Mouse (Mus musculus) limb, embryonic 11.5 days (tissue): ENCODE measurements around the gene D630003M21Rik. TPM values are rescaled to one million over a fixed set of nuclear protein-coding genes. Genes with fewer than 3 reads are reported as not detected.

Source experiments
- ATAC-seq: fragments of 200-750 bp; cut with Nextera tagmentation; 2 replicates; pipeline ENCODE4 v1.8.0; 2017; ENCODE audit warnings: low read depth; ENCODE audit not compliant: insufficient number of reproducible peaks, low FRiP score, low TSS enrichment
- DNase-seq: peaks from one replicate; pipeline ENCODE4 v3.0.0-alpha.2; 2015; ENCODE audit warnings: low spot score
- H3K27ac ChIP-seq: fragments of 300-500 bp; sonication (generic); replicated peaks from 2 replicates; pipeline ENCODE4 v1.5.1; 2014; ENCODE audit warnings: low read depth, mild to moderate bottlenecking, low read length
- H3K27me3 ChIP-seq: fragments of 300-500 bp; sonication (generic); 2 replicates; pipeline ENCODE4 v1.6.1; 2014; ENCODE audit warnings: mild to moderate bottlenecking, low read length, mixed read lengths; ENCODE audit not compliant: control insufficient read depth, insufficient read depth
- H3K36me3 ChIP-seq: fragments of 300-500 bp; sonication (generic); 2 replicates; pipeline ENCODE4 v1.6.1; 2014; ENCODE audit warnings: mild to moderate bottlenecking, low read length, moderate library complexity, mixed read lengths; ENCODE audit not compliant: control insufficient read depth, insufficient read depth
- H3K4me1 ChIP-seq: fragments of 300-500 bp; sonication (generic); 2 replicates; pipeline ENCODE4 v1.6.1; 2014; ENCODE audit warnings: low read length, mixed read lengths; ENCODE audit not compliant: control insufficient read depth, insufficient read depth
- H3K4me2 ChIP-seq: fragments of 300-500 bp; sonication (generic); 2 replicates; pipeline ENCODE4 v1.6.1; 2014; ENCODE audit warnings: low read depth, mild to moderate bottlenecking, moderate library complexity; ENCODE audit not compliant: severe bottlenecking
- H3K4me3 ChIP-seq: fragments of 300-500 bp; sonication (generic); 2 replicates; pipeline ENCODE4 v1.5.1; 2014; ENCODE audit warnings: low read depth, low read length
- H3K9ac ChIP-seq: fragments of 300-500 bp; sonication (generic); 2 replicates; pipeline ENCODE4 v1.6.1; 2014; ENCODE audit warnings: mild to moderate bottlenecking, low read length
- H3K9me3 ChIP-seq: fragments of 300-500 bp; sonication (generic); 2 replicates; pipeline ENCODE4 v1.6.1; 2016; ENCODE audit warnings: low read length; ENCODE audit not compliant: control insufficient read depth
- WGBS: fragments of 180-500 bp; shearing (Covaris S2); extraction: QIAGEN DNeasy Blood & Tissue Kit; methylation state at CpG from one replicate; pipeline ENCODE4 v1.1.7; 2014; 5-methylcytosine and 5-hydroxymethylcytosine counted together
- polyA plus RNA-seq: library from polyadenylated mRNA; unstranded; fragments of >200 nt; fragmentation: Nextera tagmentation; extraction: Ambion mirVana; gene quantifications from 2 replicates; pipeline ENCODE4 v1.2.1, GENCODE M21; 2014

Gene D630003M21Rik
- polyA plus RNA-seq, 1 experiment from 2014 or later, result 3.2 TPM

- Histone ChIP-seq H3K4me1 (no peaks in the 10 kb centered on the region), H3K36me3 (no peaks in the 10 kb centered on the region), H3K9me3 (no peaks in the 10 kb centered on the region), H3K27ac (no peak overlapping the region), H3K4me3 (no peak overlapping the region), H3K27me3 (no peaks in the 10 kb centered on the region), H3K4me2 (no peak overlapping the region), H3K9ac (no peak overlapping the region)
- 78% methylated on average over 9 of the region's 9 CpGs for WGBS
- DNase-seq, result no peak
- no peak for ATAC-seq
Measured at GRCm38 (mm10) chr2:158167496-158168205, 61.4 kb downstream of the D630003M21Rik start.

- no peak for DNase-seq
- WGBS, result 84% methylated on average over 7 of the region's 7 CpGs
- Histone ChIP-seq H3K4me1 (no peaks in the 10 kb centered on the region), H3K4me2 (no peak overlapping the region), H3K9ac (no peak overlapping the region), H3K27me3 (no peaks in the 10 kb centered on the region), H3K9me3 (no peaks in the 10 kb centered on the region), H3K27ac (no peak overlapping the region), H3K4me3 (no peak overlapping the region), H3K36me3 (no peaks in the 10 kb centered on the region)
- no peak for ATAC-seq
Measured at GRCm38 (mm10) chr2:158166628-158167027, 62.4 kb downstream of the D630003M21Rik start.

GRCm38 (mm10) chr2:158165776-158166175 lies 63.2 kb downstream of the D630003M21Rik start:
- no peak overlapping the region for H3K9ac ChIP-seq
- no peak overlapping the region for H3K4me2 ChIP-seq
- ATAC-seq, result no peak
- no peak for DNase-seq
- H3K36me3 ChIP-seq, result no peaks in the 10 kb centered on the region
- H3K9me3 ChIP-seq, result no peaks in the 10 kb centered on the region
- WGBS, result 85% methylated on average over 4 of the region's 4 CpGs
- H3K4me1 ChIP-seq, result no peaks in the 10 kb centered on the region
- no peak overlapping the region for H3K27ac ChIP-seq
- no peak overlapping the region for H3K4me3 ChIP-seq
- H3K27me3 ChIP-seq, result no peaks in the 10 kb centered on the region

GRCm38 (mm10) chr2:158163034-158163433 lies 66.0 kb downstream of the D630003M21Rik start:
- Histone ChIP-seq H3K27ac (no peak overlapping the region), H3K4me1 (no peaks in the 10 kb centered on the region), H3K36me3 (no peaks in the 10 kb centered on the region), H3K4me2 (no peak overlapping the region), H3K4me3 (no peak overlapping the region), H3K9ac (no peak overlapping the region), H3K9me3 (no peaks in the 10 kb centered on the region), H3K27me3 (no peaks in the 10 kb centered on the region)
- DNase-seq, result no peak
- 60% methylated on average over 6 of the region's 6 CpGs for WGBS
- no peak for ATAC-seq

GRCm38 (mm10) chr2:158161761-158162160 lies 67.3 kb downstream of the D630003M21Rik start:
- H3K27me3 ChIP-seq, result no peaks in the 10 kb centered on the region
- no peaks in the 10 kb centered on the region for H3K9me3 ChIP-seq
- no peak overlapping the region for H3K4me3 ChIP-seq
- no peaks in the 10 kb centered on the region for H3K4me1 ChIP-seq
- H3K27ac ChIP-seq, result no peak overlapping the region
- H3K4me2 ChIP-seq, result no peak overlapping the region
- H3K36me3 ChIP-seq, result no peaks in the 10 kb centered on the region
- ATAC-seq, result no peak
- 83% methylated on average over 6 of the region's 6 CpGs for WGBS
- no peak for DNase-seq
- H3K9ac ChIP-seq, result no peak overlapping the region

GRCm38 (mm10) chr2:158159376-158160235 lies 69.4 kb downstream of the D630003M21Rik start:
- 45% methylated on average over 7 of the region's 7 CpGs for WGBS
- no peak overlapping the region for H3K9ac ChIP-seq
- DNase-seq (no peak), ATAC-seq (no peak)
- no peaks in the 10 kb centered on the region for H3K9me3 ChIP-seq
- H3K36me3 ChIP-seq, result no peaks in the 10 kb centered on the region
- H3K27ac ChIP-seq, result no peak overlapping the region
- H3K4me2 ChIP-seq, result no peak overlapping the region
- no peaks in the 10 kb centered on the region for H3K4me1 ChIP-seq
- H3K27me3 ChIP-seq, result no peaks in the 10 kb centered on the region
- no peak overlapping the region for H3K4me3 ChIP-seq

GRCm38 (mm10) chr2:158157654-158158053 lies 71.4 kb downstream of the D630003M21Rik start:
- Histone ChIP-seq H3K27me3 (no peaks in the 10 kb centered on the region), H3K4me1 (0 out of 2 replicates have a peak, but pooled peaks cover 5% of the 10 kb centered on the region), H3K4me2 (no peak overlapping the region), H3K9ac (no peak overlapping the region), H3K9me3 (no peaks in the 10 kb centered on the region), H3K27ac (no peak overlapping the region), H3K4me3 (no peak overlapping the region), H3K36me3 (no peaks in the 10 kb centered on the region)
- DNase-seq (no peak), ATAC-seq (no peak)
- WGBS, result 76% methylated on average over 8 of the region's 8 CpGs

- Histone ChIP-seq H3K27me3 (no peaks in the 10 kb centered on the region), H3K27ac (no peak overlapping the region), H3K36me3 (no peaks in the 10 kb centered on the region), H3K9ac (no peak overlapping the region), H3K4me1 (0 out of 2 replicates have a peak, but pooled peaks cover 5% of the 10 kb centered on the region), H3K4me3 (no peak overlapping the region), H3K4me2 (no peak overlapping the region), H3K9me3 (no peaks in the 10 kb centered on the region)
- 92% methylated on average over 9 of the region's 9 CpGs for WGBS
- DNase-seq (no peak), ATAC-seq (no peak)
Measured at GRCm38 (mm10) chr2:158156487-158156886, 72.5 kb downstream of the D630003M21Rik start.
